Mouse (Mus musculus): ENCODE data around the gene Gtf3a. TPM values are rescaled to one million over a fixed set of nuclear protein-coding genes. Genes with fewer than 3 reads are reported as not detected.

The Gtf3a gene
- total and polyA plus RNA-seq, 2 experiments from 2014 or later = 61.3 to 104 TPM

GRCm38 (mm10) chr5:146971776-146972561 is 23.5 kb downstream of the Gtf3a start:
- no peak for ATAC-seq (ENCODE audit: low FRiP score)
- Histone ChIP-seq H3K4me2 (ENCODE audit: low read depth, low read length, poor library complexity, severe bottlenecking) (no peak overlapping the region), H3K9ac (replicated peaks; ENCODE audit: low read length, poor library complexity, severe bottlenecking) (no peak overlapping the region), H3K4me1 (ENCODE audit: insufficient read depth, low read length) (no peaks in the 10 kb centered on the region), H3K36me3 (ENCODE audit: insufficient read depth, low read length) (no peaks in the 10 kb centered on the region), H3K4me3 (ENCODE audit: low read depth, low read length) (no peak overlapping the region), H3K27me3 (ENCODE audit: insufficient read depth, low read length) (no peaks in the 10 kb centered on the region), H3K9me3 (ENCODE audit: low read length) (no peaks in the 10 kb centered on the region), H3K27ac (ENCODE audit: low read depth, low read length) (no peak overlapping the region)
- no peak for DNase-seq (ENCODE audit: low spot score)
- 68% methylated on average over 10 of the region's 10 CpGs for WGBS
- TF ChIP-seq CTCF (IDR thresholded peaks at IDR 0.05) = no peak

GRCm38 (mm10) chr5:146973353-146973752 is 24.9 kb downstream of the Gtf3a start:
- DNase-seq (ENCODE audit: low spot score) (no peak), ATAC-seq (ENCODE audit: low FRiP score) (no peak)
- Histone ChIP-seq H3K36me3 (ENCODE audit: insufficient read depth, low read length) (no peaks in the 10 kb centered on the region), H3K4me2 (ENCODE audit: low read depth, low read length, poor library complexity, severe bottlenecking) (no peak overlapping the region), H3K27ac (ENCODE audit: low read depth, low read length) (no peak overlapping the region), H3K27me3 (ENCODE audit: insufficient read depth, low read length) (no peaks in the 10 kb centered on the region), H3K4me3 (ENCODE audit: low read depth, low read length) (no peak overlapping the region), H3K9me3 (ENCODE audit: low read length) (no peaks in the 10 kb centered on the region), H3K9ac (replicated peaks; ENCODE audit: low read length, poor library complexity, severe bottlenecking) (no peak overlapping the region), H3K4me1 (ENCODE audit: insufficient read depth, low read length) (no peaks in the 10 kb centered on the region)
- TF ChIP-seq CTCF (IDR thresholded peaks at IDR 0.05) = no peak
- whole genome bisulfite sequencing = 90% methylated on average over 9 of the region's 9 CpGs

- no peak for TF ChIP-seq CTCF (IDR thresholded peaks at IDR 0.05)
- H3K27me3 ChIP-seq (ENCODE audit: insufficient read depth, low read length) = no peaks in the 10 kb centered on the region
- no peaks in the 10 kb centered on the region for H3K9me3 ChIP-seq (ENCODE audit: low read length)
- no peak overlapping the region for H3K4me3 ChIP-seq (ENCODE audit: low read depth, low read length)
- H3K4me2 ChIP-seq (ENCODE audit: low read depth, low read length, poor library complexity, severe bottlenecking) = no peak overlapping the region
- no peaks in the 10 kb centered on the region for H3K4me1 ChIP-seq (ENCODE audit: insufficient read depth, low read length)
- no peak overlapping the region for H3K27ac ChIP-seq (ENCODE audit: low read depth, low read length)
- WGBS = 80% methylated on average over 25 of the region's 25 CpGs
- no peaks in the 10 kb centered on the region for H3K36me3 ChIP-seq (ENCODE audit: insufficient read depth, low read length)
- DNase-seq (ENCODE audit: low spot score) (no peak), ATAC-seq (ENCODE audit: low FRiP score) (no peak)
- H3K9ac ChIP-seq (replicated peaks; ENCODE audit: low read length, poor library complexity, severe bottlenecking) = no peak overlapping the region
Observed at GRCm38 (mm10) chr5:146973858-146974780, 25.7 kb downstream of the Gtf3a start.

- no peak overlapping the region for H3K27ac ChIP-seq (ENCODE audit: low read depth, low read length)
- H3K36me3 ChIP-seq (ENCODE audit: insufficient read depth, low read length) = no peaks in the 10 kb centered on the region
- DNase-seq (ENCODE audit: low spot score) (no peak), ATAC-seq (ENCODE audit: low FRiP score) (no peak)
- no peak overlapping the region for H3K4me2 ChIP-seq (ENCODE audit: low read depth, low read length, poor library complexity, severe bottlenecking)
- no peaks in the 10 kb centered on the region for H3K4me1 ChIP-seq (ENCODE audit: insufficient read depth, low read length)
- 73% methylated on average over 13 of the region's 13 CpGs for WGBS
- H3K4me3 ChIP-seq (ENCODE audit: low read depth, low read length) = no peak overlapping the region
- H3K27me3 ChIP-seq (ENCODE audit: insufficient read depth, low read length) = no peaks in the 10 kb centered on the region
- no peak overlapping the region for H3K9ac ChIP-seq (replicated peaks; ENCODE audit: low read length, poor library complexity, severe bottlenecking)
- no peaks in the 10 kb centered on the region for H3K9me3 ChIP-seq (ENCODE audit: low read length)
- no peak for TF ChIP-seq CTCF (IDR thresholded peaks at IDR 0.05)
Observed at GRCm38 (mm10) chr5:146974781-146975123, 26.3 kb downstream of the Gtf3a start.

DNA sequence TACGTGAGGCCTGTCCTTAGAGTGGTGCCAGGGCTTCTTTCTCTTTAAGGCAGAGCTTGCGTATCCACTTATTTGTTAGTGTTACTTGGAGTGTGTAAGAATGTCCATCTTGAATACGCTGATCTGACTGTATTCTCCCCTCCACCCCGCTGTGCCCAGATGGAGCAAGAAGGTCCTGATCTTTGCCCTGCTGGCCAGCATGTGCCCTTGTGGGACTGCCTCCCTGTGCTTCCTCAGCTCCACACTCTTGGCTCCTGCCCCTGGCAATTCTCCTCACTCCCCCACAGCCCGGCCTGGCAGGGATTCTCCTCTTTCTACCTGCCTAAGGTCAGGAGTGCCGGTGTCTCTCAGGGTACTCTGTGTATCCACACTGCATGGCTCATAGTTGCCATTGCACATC is 32.9 kb downstream of the Gtf3a start:
- no peak for TF ChIP-seq CTCF (IDR thresholded peaks at IDR 0.05)
- ATAC-seq (ENCODE audit: low FRiP score) (no peak), DNase-seq (ENCODE audit: low spot score) (no peak)
- Histone ChIP-seq H3K9me3 (ENCODE audit: low read length) (no peaks in the 10 kb centered on the region), H3K36me3 (ENCODE audit: insufficient read depth, low read length) (no peaks in the 10 kb centered on the region), H3K27me3 (ENCODE audit: insufficient read depth, low read length) (peaks cover 11% of the 10 kb centered on the region; the same call in 1 of the 2 replicates), H3K4me3 (ENCODE audit: low read depth, low read length) (no peak overlapping the region), H3K4me2 (ENCODE audit: low read depth, low read length, poor library complexity, severe bottlenecking) (no peak overlapping the region), H3K27ac (ENCODE audit: low read depth, low read length) (no peak overlapping the region), H3K9ac (replicated peaks; ENCODE audit: low read length, poor library complexity, severe bottlenecking) (no peak overlapping the region), H3K4me1 (ENCODE audit: insufficient read depth, low read length) (no peaks in the 10 kb centered on the region; the same call in 1 of the 2 replicates)
- 82% methylated on average over 6 of the region's 6 CpGs for WGBS

- no peak overlapping the region for H3K9ac ChIP-seq (replicated peaks; ENCODE audit: low read length, poor library complexity, severe bottlenecking)
- 11% methylated on average over 8 of the region's 8 CpGs for WGBS
- no peaks in the 10 kb centered on the region for H3K9me3 ChIP-seq (ENCODE audit: low read length)
- H3K4me2 ChIP-seq (ENCODE audit: low read depth, low read length, poor library complexity, severe bottlenecking) = no peak overlapping the region
- no peaks in the 10 kb centered on the region for H3K36me3 ChIP-seq (ENCODE audit: insufficient read depth, low read length)
- DNase-seq (ENCODE audit: low spot score) = peak; percentile 67
- ATAC-seq (ENCODE audit: low FRiP score) = no peak
- H3K4me3 ChIP-seq (ENCODE audit: low read depth, low read length) = no peak overlapping the region
- TF ChIP-seq CTCF (IDR thresholded peaks at IDR 0.05) = peak; percentile 91
- H3K27me3 ChIP-seq (ENCODE audit: insufficient read depth, low read length) = peaks cover 11% of the 10 kb centered on the region; the same call in 1 of the 2 replicates
- no peaks in the 10 kb centered on the region; the same call in 1 of the 2 replicates for H3K4me1 ChIP-seq (ENCODE audit: insufficient read depth, low read length)
- H3K27ac ChIP-seq (ENCODE audit: low read depth, low read length) = no peak overlapping the region
Observed at GRCm38 (mm10) chr5:146983216-146983615, 34.8 kb downstream of the Gtf3a start.
